Mouse (Mus musculus): ENCODE results near the gene Banf2.

The Banf2 gene

DNA sequence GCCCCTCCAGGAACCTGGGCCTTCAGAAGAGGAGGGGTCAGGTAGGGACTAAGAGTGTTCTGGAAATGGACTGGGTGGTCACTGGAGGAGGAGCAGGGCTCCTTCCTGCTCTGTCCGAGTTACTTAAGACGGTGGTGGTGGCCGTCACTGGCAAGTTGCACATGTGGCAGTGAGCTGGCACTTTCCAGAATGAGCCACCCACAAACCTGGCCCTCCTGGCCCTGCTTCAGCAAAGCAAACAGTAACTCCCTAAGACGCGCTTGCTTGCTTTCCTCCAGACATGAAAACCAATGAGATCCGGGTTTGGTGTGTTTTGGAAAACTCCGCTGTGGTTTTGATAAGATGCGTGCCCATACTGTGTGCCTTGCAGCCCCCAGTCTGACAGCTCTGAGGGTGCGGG lies 7.5 kb upstream of the Banf2 start:
- DNase-seq (ENCODE audit: low spot score in 2 of 2): no peak

DNA sequence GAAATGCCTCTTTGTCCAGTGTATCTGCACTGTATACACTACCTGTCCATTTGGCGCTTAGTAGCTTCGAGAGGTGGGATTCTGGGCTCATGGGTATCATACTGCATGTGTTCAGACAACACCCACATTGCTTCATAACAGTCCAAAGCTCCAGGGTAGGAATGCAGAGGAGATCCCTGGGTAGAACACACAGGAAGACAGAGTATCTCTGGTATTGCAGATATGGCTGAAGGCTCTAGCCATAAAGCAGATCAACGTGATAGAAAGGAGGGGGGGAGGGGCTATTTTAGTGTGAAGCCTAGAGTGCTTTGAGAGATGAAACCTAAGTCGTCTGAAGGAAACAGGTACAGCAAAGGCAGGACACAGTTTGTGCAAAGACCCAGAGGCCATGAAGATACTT lies 6.4 kb upstream of the Banf2 start:
- DNase-seq (ENCODE audit: low spot score in 2 of 2): no peak

DNA sequence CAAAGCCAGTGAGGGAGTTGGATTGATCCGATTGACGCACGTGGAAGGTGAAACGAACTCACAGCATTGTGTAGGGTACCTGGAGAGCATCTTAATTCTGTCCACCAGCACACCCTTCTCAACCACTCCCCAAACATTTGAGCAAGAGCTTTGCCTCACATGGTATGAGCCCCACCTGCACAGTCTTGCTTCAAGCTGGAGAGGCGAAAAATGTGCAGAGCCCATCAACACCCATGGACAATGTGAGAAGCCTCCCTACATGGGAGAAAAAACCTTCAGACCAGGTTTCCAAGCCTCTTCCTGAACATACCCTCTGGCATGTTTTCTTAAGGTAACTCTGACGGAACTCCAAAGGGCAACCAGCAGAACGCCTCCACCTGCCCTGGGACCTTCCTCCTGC lies 2.1 kb upstream of the Banf2 start:
- DNase-seq (ENCODE audit: low spot score in 2 of 2): no peak

DNA sequence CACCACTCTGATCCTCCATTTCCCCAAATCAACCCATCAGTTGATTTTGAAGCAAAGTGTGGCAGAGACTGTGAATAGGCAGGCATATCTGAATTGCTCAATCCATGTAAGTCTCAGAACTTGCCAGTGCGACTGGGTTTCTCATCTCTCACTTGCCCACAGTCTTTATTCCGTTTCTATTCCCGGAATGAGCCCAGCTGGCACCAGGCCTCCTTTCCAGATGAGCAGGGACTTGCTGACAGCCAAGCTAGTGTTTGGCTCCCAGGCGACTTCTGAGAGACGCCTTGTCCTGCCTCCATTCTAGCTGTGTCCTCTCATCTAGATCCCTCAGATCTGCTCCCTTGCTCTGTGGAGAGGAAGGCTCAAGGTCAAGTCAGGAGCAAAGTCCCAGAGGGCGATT lies 11.9 kb downstream of the Banf2 start:
- DNase-seq (ENCODE audit: low spot score in 2 of 2): no peak

DNA sequence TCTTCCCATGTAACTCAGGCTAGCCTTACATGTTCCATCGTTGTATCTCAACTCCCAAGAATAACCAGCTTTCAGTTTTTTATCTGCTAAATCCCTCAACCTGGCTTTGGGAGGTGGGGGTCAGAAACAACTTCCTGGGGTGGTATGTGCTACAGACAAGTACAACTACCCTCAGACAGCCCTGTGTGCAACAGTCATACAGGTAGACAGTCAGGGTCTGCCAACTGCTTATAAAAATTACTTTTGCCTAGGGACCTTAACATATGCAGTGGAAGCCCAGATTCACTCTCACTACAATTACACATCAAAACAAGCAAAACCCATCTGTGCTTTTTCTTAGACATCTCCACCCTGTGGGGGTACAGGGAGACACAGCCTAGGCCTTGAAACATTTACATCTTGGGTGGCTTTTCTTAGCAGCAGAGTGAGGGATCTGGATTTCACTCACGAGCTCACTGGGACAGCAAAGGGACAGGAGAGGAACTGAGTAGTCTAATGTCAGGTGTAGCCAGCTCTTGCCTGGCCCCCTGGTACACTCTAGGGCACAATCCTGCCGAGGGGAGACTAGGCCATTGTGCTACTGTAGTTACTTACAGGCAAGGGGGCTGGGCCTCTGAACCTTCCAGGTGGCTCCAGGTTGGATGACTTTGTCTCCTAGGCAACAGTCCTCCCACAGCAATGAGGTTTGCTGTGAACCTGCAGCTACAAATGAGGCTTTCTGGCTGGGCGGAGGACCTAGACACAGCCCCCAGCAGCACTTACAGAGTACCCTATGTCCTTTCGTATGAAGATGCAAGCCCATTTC lies 13.1 kb downstream of the Banf2 start:
- DNase-seq (ENCODE audit: low spot score in 2 of 2): no peak

DNA sequence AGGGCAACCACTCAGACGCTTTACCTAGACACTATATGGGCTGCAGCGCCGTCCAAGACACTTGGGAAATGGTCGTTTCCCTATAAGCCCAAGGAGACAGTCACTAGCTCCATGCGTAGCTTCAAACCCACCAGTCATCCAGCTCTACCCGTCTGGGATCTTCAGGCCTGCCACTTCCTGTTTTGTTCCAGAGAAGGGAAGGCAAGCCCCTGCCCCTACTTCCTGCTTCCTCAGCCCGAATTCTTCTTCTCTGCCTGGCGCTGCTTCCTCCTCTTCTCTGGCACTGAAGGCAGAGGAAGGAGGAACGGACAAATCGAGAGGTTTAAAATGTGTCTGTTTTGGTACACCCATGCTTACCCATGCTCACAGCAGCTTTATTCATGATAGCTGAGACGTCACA lies 14.1 kb downstream of the Banf2 start:
- DNase-seq (ENCODE audit: low spot score in 2 of 2): no peak

DNA sequence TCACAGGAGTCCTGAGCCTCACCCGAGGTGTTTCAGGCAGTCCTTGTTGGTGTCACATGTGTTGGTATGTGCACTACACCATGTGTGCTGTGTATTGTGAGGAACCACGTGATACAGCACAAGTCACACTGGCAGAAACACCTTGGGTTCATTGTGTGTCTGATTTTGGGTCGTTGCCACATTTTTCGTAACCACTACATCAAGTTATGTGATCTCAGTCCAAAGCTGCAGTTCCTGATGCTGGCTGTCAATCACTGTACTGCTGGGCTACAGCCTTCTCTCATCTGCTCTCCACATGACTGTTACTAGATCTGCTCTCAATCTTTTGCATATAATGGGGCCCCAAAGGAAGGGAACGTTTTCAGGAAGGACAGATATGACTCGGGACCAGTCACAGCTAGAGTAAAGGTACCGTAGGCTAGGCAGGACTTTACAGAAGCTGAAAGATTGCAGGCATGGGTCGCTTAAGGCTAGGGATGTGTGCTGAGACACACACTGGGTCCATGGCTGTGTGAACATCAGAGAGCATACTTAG lies 17.4 kb downstream of the Banf2 start:
- no peak for DNase-seq (ENCODE audit: low spot score in 2 of 2)

DNA sequence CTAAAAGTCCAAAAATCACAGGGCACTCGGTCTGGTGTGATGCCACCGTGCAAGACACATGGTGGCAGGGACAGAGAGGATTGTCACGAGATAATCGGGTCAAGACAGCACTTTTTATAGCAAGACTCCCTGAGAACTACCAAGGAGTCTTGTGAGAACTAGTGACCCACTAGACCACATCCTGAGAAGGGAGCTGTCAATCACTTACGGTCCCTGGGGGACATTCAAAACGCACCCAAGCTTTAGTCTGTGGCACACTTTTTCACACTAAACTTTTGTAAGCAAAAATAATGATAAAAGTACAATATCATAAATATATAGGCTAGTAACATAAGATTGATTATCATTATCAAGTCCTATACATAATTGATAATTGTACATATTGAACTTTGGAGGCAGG lies 18.0 kb downstream of the Banf2 start:
- DNase-seq (ENCODE audit: low spot score in 2 of 2): no peak

DNA sequence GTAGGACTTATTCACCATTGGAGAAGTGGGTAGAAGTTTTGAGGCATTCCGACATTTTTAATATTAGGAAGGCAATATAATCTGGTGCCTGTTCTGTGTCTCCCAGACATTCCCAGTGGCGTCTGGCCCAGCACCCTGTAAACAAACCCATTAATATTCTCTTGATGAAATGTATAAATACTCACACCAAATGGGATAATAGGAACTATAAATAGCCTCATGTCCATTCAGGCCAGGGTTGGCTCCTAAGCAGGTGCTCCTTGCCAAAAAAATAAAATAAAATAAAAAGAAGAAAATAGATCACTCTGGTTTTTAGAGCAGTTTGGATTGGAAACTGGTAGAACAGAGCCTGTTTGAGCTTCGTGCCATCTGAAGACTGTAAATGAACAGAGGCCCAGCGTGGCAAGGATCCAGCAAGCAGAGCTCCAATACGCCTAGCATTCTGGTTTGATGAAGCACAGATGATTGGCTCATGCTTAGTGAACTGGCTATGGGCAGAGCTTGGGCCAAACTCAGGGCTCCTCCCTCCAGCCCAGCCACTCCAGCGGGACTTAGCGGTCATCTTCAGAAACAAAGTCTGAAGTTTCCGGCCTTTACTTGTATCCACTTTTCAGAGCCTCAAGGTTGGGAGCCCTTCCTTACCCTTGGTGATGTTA lies 19.7 kb downstream of the Banf2 start:
- peak; percentile 7 to 17 for DNase-seq (ENCODE audit: low spot score in 2 of 2)

DNA sequence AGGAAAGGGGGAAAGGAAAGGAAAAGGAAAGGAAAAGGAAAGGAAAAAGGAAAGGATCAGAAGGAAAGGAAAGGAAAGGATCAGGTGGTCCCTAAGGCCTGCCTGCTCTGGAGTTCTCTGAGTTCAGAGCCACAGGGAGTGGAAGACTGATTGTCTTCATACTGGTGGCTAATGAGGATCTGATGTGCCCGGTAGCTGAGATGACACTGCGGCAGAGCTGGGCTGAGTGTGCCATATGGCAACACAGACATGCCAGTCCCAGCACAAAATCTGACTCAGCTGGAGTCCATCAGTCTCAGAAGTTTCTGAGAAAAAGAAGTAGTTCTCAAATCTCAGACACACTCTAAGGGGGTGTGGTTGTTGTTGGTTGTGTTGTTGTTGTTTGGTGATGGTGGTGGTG lies 24.9 kb downstream of the Banf2 start:
- no peak for DNase-seq (ENCODE audit: low spot score in 2 of 2)

DNA sequence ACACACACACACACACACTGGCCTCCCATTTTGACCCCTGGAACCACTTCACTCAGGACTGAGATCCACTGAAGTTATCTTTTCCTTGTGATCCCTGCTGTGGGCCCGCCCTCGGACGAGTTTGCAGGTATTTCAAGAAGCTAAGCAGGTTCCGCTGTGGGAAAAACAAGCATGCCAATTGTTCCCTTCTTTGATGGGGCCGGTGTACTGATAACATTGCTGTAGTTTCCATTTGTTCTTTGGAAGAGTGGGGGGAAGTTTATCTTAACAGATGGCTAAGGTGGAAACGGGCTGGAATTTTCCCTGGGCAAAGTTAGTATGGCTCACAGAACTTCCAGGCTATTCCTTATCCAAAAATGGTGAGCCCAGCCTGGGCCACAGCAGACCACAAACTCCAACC lies 28.8 kb downstream of the Banf2 start:
- DNase-seq (ENCODE audit: low spot score in 2 of 2): no peak

DNA sequence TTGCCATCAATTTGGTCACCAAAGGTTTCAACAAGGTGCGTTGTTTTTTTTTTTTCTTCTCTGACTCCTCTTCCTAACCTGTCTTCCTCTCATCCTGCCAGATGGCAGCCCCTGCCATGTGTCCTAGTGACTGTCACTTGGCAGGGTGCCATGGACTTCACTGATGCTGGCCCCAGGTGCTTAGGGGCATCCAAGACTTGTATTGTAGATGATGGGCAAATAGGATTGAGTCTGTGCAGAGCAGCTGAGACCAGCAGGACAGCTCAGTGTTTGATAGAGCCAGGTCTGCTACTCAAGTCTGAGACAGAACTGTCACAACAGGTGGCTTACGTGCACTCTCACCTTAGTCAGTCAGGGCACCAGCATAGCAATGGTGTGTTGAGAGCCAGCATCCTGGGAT lies 32.6 kb downstream of the Banf2 start:
- no peak for DNase-seq (ENCODE audit: low spot score in 2 of 2)

DNA sequence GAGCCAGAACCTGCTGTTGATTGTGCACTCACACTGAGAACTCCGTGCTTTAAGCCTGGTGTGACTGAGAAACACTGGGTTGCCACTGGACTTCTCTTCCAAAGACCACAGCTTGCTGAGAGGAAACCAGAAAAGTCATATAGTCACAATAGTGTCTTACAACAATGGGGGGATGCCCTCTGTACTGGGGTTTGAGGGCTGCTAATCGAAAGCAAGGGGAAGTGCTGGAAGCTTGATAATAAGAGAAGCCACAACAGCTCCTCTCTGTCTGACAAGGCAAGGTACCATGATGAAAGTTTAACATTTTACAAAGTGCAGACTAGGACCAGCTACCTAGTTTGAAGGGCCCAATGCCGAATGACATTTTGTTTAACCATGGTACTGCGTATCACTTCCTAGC lies 36.8 kb downstream of the Banf2 start:
- no peak for DNase-seq (ENCODE audit: low spot score in 2 of 2)

DNA sequence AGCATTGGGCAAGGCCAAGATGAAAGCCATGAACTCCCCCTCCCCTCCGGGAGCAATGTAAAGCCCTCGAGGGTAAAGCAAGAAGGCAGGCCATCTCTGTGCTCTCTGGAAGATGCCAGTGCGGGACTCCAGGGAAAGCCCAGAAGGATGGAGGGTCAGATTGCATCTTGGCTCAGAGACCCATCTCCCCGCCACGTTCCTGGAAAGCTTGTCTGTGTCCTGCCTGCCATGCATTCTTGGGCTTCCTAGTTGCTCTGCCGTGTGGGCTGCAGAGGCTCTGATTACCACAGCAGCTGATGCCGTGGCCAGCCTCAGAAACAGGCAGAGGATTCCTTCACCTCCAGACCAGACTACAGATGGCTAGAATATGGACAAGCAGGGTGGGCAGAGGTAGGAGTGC lies 37.6 kb downstream of the Banf2 start:
- DNase-seq (ENCODE audit: low spot score in 2 of 2): no peak

DNA sequence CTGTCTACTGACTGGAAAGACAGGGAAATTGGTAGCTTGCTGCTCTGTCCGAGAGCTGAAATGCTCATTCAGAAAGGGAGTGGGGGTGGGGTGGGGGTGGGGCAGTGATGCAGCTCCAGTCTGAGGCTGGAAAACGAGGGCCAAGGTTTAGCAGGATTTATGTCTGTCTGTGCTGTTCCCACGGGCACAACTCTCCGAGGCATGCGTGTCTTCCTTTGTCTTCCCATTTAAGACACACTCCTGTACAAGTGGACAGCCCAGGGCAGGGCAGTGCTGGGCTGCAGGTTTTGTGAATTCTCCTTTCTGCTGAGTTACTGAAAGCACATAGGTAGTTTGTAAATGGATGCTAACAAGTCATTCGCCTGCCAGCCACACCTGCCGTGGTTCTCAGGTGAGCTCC lies 39.8 kb downstream of the Banf2 start:
- DNase-seq (ENCODE audit: low spot score in 2 of 2): no peak

DNA sequence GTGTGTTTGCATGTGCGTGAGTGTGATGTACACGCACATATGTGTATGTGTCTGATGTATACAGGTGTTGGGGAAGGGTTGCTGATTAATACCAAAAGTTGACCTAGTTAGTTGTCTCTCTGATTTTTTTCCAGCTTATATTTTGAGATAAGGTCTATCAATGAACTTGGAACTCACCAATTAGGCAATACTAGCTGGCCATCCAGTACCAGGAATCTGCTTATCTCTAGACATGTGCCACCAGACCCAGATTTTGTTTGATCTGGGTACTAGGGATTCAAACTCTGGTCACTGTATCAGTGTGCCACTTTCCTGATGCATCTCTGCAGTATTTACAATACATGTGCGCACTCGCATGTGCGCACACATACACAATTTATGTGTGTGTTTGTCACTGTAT lies 41.2 kb downstream of the Banf2 start:
- no peak for DNase-seq (ENCODE audit: low spot score in 2 of 2)

DNA sequence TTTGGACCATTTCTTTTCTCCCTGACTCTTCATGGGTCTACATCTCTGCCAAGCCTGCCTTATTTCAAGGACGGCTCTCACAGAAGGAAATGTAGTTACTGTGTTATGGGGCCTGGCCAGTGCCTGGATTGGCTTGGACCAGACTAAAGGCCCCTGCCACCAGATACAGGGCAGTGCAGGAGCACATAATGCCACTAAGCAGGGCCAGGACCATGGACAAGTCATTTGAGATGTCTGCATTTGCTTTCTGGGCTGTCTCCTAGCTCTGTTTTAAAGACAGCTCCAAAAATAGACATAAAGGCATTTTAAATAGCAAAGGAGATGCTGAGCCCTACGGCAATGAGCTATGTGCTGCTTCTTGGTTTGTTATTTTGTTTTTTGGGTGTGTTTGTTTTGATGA lies 43.8 kb downstream of the Banf2 start:
- DNase-seq (ENCODE audit: low spot score in 2 of 2): no peak

DNA sequence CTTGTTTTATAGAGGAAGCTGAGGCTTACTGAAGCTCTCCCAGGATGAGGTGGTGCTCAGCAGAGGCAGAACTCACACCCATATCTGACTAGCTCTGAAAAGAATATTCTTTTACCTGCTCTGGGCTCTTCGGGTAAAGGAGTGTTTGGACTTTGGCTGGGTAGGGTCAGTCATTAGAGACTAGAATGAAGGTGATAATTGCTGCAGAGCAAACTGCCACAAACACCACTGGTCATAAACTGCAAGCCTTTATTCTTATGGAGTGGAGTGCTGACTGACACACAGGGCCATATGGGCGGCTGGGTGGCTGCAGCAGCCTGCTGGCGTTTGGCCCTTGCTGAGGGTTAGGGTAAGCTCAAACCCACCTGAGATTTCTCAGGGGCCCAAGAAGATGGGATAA lies 46.0 kb downstream of the Banf2 start:
- no peak for DNase-seq (ENCODE audit: low spot score in 2 of 2)

DNA sequence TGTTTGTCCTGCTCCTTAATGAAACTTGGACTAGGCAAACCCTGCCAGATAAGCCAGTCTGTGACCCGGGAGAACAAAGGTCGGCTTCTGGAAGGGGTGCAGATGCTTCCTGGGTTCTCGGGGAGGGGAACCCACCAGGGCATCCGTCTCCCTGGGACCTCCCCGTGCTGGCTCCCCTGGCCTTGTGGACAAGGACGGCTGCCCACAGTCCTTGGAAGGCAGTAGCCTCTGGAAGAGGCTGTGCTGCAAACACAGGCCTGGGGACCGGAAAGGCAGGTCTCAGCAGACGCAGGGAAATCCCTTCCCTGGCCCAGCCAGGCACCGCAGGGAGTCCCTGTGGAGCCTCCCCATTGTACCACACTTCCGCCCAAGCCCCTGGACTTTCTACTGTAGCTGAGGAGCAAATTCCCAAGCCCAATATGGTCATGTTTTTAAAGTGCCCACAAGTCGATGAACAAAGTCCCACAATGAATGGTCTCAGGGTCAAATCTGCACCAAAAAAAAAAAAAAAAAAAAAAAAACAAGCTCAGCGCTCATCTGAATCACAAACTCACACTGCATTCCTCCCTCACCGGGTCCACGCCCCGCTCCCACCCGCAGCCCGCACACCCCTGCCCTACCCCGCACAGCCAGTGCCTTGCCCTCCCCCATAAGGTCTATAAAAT lies 53.5 kb downstream of the Banf2 start:
- DNase-seq (ENCODE audit: low spot score in 2 of 2): no peak

DNA sequence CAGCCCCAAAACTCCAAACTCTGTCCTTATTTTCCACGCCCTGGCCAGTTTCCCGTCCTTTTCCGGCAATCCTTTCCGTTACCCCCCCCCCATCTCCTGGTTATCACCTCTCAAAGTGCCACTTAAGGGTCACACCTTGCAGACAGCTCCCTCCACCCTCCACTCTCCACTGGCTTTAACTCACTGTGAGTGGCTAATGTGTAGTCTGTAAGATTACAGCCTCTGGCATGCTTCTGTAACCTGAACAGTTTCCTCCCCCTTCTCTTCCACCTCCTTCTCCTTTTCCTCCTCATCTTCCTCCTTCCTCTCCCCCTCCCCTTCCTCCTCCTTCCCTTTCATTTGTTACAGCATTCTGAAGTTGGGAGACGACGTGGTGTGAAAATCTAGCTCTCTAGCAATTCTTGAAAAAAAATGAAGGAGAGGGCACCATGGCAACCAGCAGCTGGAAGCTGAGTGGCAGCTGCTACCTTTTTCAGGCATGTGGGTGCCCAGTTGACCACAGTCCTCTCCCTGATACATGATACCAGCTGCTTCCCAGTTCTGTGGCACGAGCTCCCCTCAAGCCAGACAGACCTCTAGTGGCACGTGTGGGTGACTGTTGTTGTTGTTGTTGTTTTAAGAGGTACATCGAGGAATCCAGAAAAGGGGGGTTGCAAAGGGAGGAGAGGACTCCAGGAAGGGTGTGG lies 55.2 kb downstream of the Banf2 start:
- DNase-seq (ENCODE audit: low spot score in 2 of 2): no peak

DNA sequence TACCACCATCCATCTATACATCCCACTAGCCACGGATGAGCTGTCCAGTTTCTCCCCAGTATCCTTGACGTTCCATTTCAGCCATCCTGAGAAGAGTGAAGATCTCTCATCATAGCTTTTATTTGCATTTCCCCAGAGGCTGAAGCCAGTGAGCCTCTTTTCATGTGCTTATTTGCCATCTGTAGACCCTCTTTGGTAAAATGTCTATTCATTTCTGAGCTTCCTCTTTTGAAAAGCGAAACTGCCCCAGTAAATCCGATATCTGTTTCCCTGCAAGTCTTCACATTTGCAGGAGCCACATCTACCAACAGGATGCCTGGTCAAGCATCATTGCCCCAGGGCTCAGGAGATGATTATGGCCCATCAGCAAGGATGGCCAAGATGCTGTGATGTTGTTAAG lies 59.9 kb downstream of the Banf2 start:
- no peak for DNase-seq (ENCODE audit: low spot score in 2 of 2)

DNA sequence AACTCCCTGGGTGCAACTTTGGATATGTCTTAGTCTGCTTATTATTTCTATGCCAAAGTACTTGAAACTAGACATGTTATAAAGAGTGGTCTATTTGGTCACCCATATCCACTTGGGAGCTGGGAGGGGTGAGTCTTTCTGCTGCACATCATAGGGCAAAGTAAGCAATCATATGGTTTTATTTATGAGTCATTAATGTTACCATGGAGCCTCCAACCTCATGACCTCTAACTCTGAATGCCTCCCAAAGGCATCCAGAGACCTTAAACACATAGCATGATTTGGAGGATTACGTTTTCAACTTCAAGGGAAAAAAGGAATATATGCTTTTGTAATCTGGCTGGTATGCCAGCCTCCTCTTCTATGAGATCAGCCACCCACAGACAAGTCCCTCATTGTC lies 61.9 kb downstream of the Banf2 start:
- no peak for DNase-seq (ENCODE audit: low spot score in 2 of 2)

Data from urinary bladder, adult 18-20 months (tissue).